Mouse (Mus musculus): ENCODE results near the gene Necap1. TPM values are rescaled to one million over a fixed set of nuclear protein-coding genes. Genes with fewer than 3 reads are reported as not detected.

The Necap1 gene
- polyA plus RNA-seq, 1 experiment from 2014 or later, result 85.5 TPM

DNA sequence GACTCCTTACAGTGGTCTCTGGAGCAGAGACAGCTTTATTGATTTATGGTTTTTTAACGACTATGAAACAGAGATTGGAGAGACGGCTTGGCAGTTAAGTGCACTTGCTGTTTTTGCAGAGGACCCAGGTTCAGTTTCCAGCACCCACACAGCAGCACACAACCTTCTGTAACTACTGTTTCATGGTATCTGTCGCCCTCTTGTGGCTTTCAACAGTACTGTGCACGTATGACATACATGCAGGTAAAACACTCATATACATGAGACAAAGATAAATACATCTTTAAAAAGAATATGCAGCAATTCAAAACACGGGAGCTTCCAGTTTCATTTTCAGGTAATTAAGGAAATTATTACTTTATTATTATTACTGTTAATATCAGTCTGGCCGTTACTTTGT, 11.8 kb upstream of the Necap1 start:
- Histone ChIP-seq H3K9me3 (replicated peaks) (peaks cover 14% of the 10 kb centered on the region), H3K27ac (no peak overlapping the region), H3K4me1 (no peaks in the 10 kb centered on the region), H3K9ac (no peak overlapping the region), H3K27me3 (no peaks in the 10 kb centered on the region), H3K4me3 (no peak overlapping the region), H3K36me3 (ENCODE audit: poor library complexity, severe bottlenecking) (no peaks in the 10 kb centered on the region), H3K4me2 (no peak overlapping the region)
- WGBS, result 83% methylated on average over 6 of the region's 6 CpGs
- ATAC-seq, result no peak

GRCm38 (mm10) chr6:122862871-122863270, 11.4 kb upstream of the Necap1 start:
- no peak overlapping the region for H3K27ac ChIP-seq
- WGBS, result 84% methylated on average over 1 of the region's 1 CpGs
- peaks cover 14% of the 10 kb centered on the region for H3K9me3 ChIP-seq (replicated peaks)
- H3K4me2 ChIP-seq, result no peak overlapping the region
- H3K4me3 ChIP-seq, result no peak overlapping the region
- H3K4me1 ChIP-seq, result no peaks in the 10 kb centered on the region
- ATAC-seq, result no peak
- no peaks in the 10 kb centered on the region for H3K36me3 ChIP-seq (ENCODE audit: poor library complexity, severe bottlenecking)
- no peak overlapping the region for H3K9ac ChIP-seq
- H3K27me3 ChIP-seq, result no peaks in the 10 kb centered on the region

- Histone ChIP-seq H3K9ac (no peak overlapping the region), H3K9me3 (replicated peaks) (no peaks in the 10 kb centered on the region), H3K4me1 (no peaks in the 10 kb centered on the region), H3K4me3 (no peak overlapping the region), H3K36me3 (ENCODE audit: poor library complexity, severe bottlenecking) (no peaks in the 10 kb centered on the region), H3K4me2 (no peak overlapping the region), H3K27ac (no peak overlapping the region), H3K27me3 (0 out of 2 replicates have a peak, but pooled peaks cover 8% of the 10 kb centered on the region)
- 73% methylated on average over 4 of the region's 4 CpGs for WGBS
- no peak for ATAC-seq
These were observed 6.4 kb upstream of the Necap1 start for GRCm38 (mm10) chr6:122867914-122868313.

GRCm38 (mm10) chr6:122869846-122870245, 4.4 kb upstream of the Necap1 start:
- H3K36me3 ChIP-seq (ENCODE audit: poor library complexity, severe bottlenecking), result no peaks in the 10 kb centered on the region
- no peak overlapping the region for H3K4me3 ChIP-seq
- H3K9me3 ChIP-seq (replicated peaks), result no peaks in the 10 kb centered on the region
- no peak overlapping the region for H3K4me2 ChIP-seq
- ATAC-seq, result no peak
- H3K9ac ChIP-seq, result no peak overlapping the region
- H3K27ac ChIP-seq, result no peak overlapping the region
- no peaks in the 10 kb centered on the region for H3K4me1 ChIP-seq
- WGBS, result 88% methylated on average over 11 of the region's 11 CpGs
- H3K27me3 ChIP-seq, result 0 out of 2 replicates have a peak, but pooled peaks cover 8% of the 10 kb centered on the region

DNA sequence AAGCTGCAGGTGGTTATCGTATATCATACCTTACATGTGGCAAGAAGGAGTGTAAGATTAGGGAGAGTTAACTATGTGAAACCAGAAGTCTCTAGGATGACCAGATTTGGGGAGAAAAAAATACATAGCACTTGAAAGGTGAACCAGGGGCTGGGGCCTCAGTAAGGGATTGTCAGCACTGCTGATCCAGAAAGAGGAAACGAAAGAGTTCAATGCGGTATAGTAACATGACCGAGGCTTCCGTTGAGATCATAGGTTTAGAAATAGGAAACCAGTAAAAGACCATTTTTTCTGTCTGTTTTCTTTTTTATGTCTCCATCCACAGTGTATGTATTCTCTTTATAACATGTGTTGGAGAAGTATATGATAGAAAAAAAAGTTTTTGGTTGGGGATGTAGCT, 1.5 kb upstream of the Necap1 start:
- Histone ChIP-seq H3K27me3 (0 out of 2 replicates have a peak, but pooled peaks cover 8% of the 10 kb centered on the region), H3K9me3 (replicated peaks) (no peaks in the 10 kb centered on the region), H3K4me2 (no peak overlapping the region), H3K36me3 (ENCODE audit: poor library complexity, severe bottlenecking) (peaks cover 7% of the 10 kb centered on the region; the same call in 1 of the 2 replicates), H3K27ac (no peak overlapping the region), H3K9ac (no peak overlapping the region), H3K4me1 (peaks cover 19% of the 10 kb centered on the region), H3K4me3 (no peak overlapping the region)
- ATAC-seq, result no peak
- 95% methylated on average over 5 of the region's 5 CpGs for WGBS

DNA sequence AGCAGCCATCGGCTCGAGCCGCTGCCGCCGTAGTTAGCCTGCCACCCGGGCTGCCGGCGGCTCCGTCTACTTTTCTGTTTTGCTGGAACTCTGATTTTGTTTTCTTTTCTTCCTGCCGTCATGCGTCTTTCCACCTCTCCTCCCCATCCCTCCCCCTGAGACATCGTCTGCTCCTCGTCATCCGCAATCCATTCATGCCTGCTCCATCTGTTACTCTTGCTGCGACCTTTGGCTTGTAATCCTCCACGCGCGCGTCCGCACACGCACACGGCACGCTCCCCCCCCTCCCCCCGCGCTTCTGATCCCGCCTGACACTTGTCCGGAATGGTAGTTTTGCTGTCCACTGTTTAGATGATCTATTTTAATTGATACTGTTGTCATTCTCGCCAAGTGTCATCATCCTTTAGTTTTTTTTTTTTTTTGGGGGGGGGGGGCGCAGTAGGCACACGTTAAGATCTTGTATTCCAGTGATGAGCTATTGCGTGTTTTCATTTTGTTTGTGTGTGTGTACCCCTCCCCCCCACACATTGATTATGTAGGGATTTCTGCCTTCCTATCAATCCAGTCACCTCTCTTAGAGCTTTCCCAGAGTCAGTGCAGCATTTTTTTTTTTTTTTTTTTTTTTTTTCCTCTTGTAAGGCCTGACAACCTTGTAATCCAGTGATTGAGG, 581 bp downstream of the Necap1 start:
- H3K27me3 ChIP-seq, result 0 out of 2 replicates have a peak, but pooled peaks cover 5% of the 10 kb centered on the region
- H3K4me3 ChIP-seq, result peak overlapping the region; percentile 80
- H3K4me1 ChIP-seq, result peaks cover 19% of the 10 kb centered on the region
- H3K9me3 ChIP-seq (replicated peaks), result no peaks in the 10 kb centered on the region
- peak overlapping the region; percentile 62 for H3K4me2 ChIP-seq
- WGBS, result 0% methylated on average over 31 of the region's 31 CpGs
- peaks cover 24% of the 10 kb centered on the region for H3K36me3 ChIP-seq (ENCODE audit: poor library complexity, severe bottlenecking)
- ATAC-seq, result peak; percentile 80
- H3K9ac ChIP-seq, result peak overlapping the region; percentile 88
- H3K27ac ChIP-seq, result peak overlapping the region; percentile 86

DNA sequence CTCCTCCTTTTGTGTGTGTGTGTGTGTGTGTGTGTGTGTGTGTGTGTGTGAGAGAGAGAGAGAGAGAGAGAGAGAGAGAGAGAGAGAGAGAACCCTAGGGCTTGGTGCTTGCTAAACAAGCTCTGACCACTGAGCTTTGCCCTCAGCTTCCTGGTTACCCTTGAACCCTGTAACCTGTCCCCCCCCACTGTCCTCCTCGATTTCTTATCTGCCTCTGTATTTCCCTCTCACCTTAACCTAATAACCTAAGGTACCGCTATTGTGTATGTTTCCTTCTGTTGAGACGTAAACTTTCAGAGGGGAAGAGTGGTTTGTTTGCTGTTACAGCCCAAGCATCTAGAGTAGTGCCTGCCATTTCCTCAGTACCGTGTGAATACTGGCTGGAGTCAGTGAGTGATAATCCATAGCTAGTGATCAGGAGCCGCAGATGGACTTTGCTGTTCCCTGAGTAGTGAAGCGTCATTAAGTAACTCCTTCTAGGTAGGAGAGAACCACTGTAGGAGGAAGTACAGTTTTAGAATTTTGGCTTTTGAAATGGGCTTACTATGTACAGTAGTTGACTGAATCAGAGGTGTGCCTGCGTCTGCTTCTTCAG, 5.0 kb downstream of the Necap1 start:
- H3K9ac ChIP-seq, result no peak overlapping the region
- peaks cover 19% of the 10 kb centered on the region for H3K4me1 ChIP-seq
- 96% methylated on average over 7 of the region's 7 CpGs for WGBS
- no peak for ATAC-seq
- H3K4me2 ChIP-seq, result no peak overlapping the region
- H3K9me3 ChIP-seq (replicated peaks), result no peaks in the 10 kb centered on the region
- no peak overlapping the region for H3K4me3 ChIP-seq
- H3K27me3 ChIP-seq, result no peaks in the 10 kb centered on the region
- H3K27ac ChIP-seq, result no peak overlapping the region
- peaks cover 66% of the 10 kb centered on the region for H3K36me3 ChIP-seq (ENCODE audit: poor library complexity, severe bottlenecking)

- H3K4me3 ChIP-seq, result no peak overlapping the region
- H3K27me3 ChIP-seq, result no peaks in the 10 kb centered on the region
- H3K27ac ChIP-seq, result no peak overlapping the region
- no peak overlapping the region for H3K4me2 ChIP-seq
- H3K36me3 ChIP-seq (ENCODE audit: poor library complexity, severe bottlenecking), result peaks cover 73% of the 10 kb centered on the region
- 93% methylated on average over 7 of the region's 7 CpGs for WGBS
- H3K9ac ChIP-seq, result no peak overlapping the region
- no peaks in the 10 kb centered on the region for H3K9me3 ChIP-seq (replicated peaks)
- peaks cover 19% of the 10 kb centered on the region for H3K4me1 ChIP-seq
- no peak for ATAC-seq
These were observed 5.7 kb downstream of the Necap1 start for GRCm38 (mm10) chr6:122879781-122880505.

GRCm38 (mm10) chr6:122881287-122881686, 7.0 kb downstream of the Necap1 start:
- H3K27me3 ChIP-seq, result no peaks in the 10 kb centered on the region
- no peak overlapping the region for H3K4me3 ChIP-seq
- no peak overlapping the region for H3K27ac ChIP-seq
- H3K4me1 ChIP-seq, result peaks cover 6% of the 10 kb centered on the region; the same call in 1 of the 2 replicates
- whole genome bisulfite sequencing, result 94% methylated on average over 12 of the region's 12 CpGs
- H3K4me2 ChIP-seq, result no peak overlapping the region
- no peak overlapping the region for H3K9ac ChIP-seq
- peaks cover 85% of the 10 kb centered on the region for H3K36me3 ChIP-seq (ENCODE audit: poor library complexity, severe bottlenecking)
- no peaks in the 10 kb centered on the region for H3K9me3 ChIP-seq (replicated peaks)
- no peak for ATAC-seq

- Histone ChIP-seq H3K36me3 (ENCODE audit: poor library complexity, severe bottlenecking) (peaks cover 95% of the 10 kb centered on the region), H3K4me1 (no peaks in the 10 kb centered on the region), H3K9ac (no peak overlapping the region), H3K9me3 (replicated peaks) (no peaks in the 10 kb centered on the region), H3K4me2 (no peak overlapping the region), H3K4me3 (no peak overlapping the region), H3K27ac (no peak overlapping the region), H3K27me3 (no peaks in the 10 kb centered on the region)
- WGBS, result 95% methylated on average over 9 of the region's 9 CpGs
- ATAC-seq, result no peak
These were observed 9.3 kb downstream of the Necap1 start for GRCm38 (mm10) chr6:122883603-122884002.

- no peak for ATAC-seq
- no peaks in the 10 kb centered on the region for H3K9me3 ChIP-seq (replicated peaks)
- H3K4me2 ChIP-seq, result no peak overlapping the region
- no peak overlapping the region for H3K4me3 ChIP-seq
- no peak overlapping the region for H3K27ac ChIP-seq
- H3K27me3 ChIP-seq, result no peaks in the 10 kb centered on the region
- H3K4me1 ChIP-seq, result no peaks in the 10 kb centered on the region
- H3K36me3 ChIP-seq (ENCODE audit: poor library complexity, severe bottlenecking), result peaks cover 75% of the 10 kb centered on the region
- 95% methylated on average over 2 of the region's 2 CpGs for WGBS
- H3K9ac ChIP-seq, result no peak overlapping the region
These were observed 15.3 kb downstream of the Necap1 start for GRCm38 (mm10) chr6:122889599-122889998.

DNA sequence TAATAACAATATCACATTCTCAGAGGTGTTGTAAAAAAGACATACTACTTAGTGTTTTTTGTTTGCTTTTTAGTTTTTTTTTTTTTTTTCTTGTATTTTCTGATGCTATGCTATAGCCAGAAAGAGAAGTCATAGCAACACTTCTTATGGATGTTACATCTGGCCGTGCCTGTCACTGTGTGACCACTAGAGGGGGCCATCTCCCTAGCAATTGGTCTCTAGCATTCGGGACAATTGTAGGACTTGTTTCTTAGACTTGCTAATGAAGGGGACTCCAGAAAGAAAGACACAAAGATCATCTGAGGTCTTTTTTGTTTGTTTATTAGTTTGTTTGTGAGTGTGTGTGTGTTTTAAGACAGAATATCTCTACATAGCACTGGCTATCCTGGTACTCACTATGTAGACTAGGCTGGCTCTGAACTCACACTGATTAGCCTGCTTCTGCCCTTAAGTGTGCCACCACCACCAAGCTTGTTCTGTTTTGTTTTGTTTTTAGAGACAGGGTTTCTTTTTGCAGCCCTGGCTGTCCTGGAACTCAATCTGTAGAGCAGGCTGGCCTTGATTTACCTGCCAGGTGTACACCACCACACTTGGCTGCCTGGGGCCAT, 18.3 kb downstream of the Necap1 start:
- H3K9ac ChIP-seq, result no peak overlapping the region
- no peaks in the 10 kb centered on the region for H3K9me3 ChIP-seq (replicated peaks)
- 4% methylated on average over 2 of the region's 2 CpGs for WGBS
- H3K4me2 ChIP-seq, result no peak overlapping the region
- H3K4me1 ChIP-seq, result no peaks in the 10 kb centered on the region
- no peak overlapping the region for H3K27ac ChIP-seq
- H3K36me3 ChIP-seq (ENCODE audit: poor library complexity, severe bottlenecking), result peaks cover 52% of the 10 kb centered on the region
- H3K4me3 ChIP-seq, result no peak overlapping the region
- ATAC-seq, result peak; percentile 64; the same call in 1 of the 2 replicates
- no peaks in the 10 kb centered on the region for H3K27me3 ChIP-seq

Measured in forebrain, embryonic 13.5 days (tissue).